Mouse (Mus musculus): ENCODE measurements around the gene Gm47841.

DNA sequence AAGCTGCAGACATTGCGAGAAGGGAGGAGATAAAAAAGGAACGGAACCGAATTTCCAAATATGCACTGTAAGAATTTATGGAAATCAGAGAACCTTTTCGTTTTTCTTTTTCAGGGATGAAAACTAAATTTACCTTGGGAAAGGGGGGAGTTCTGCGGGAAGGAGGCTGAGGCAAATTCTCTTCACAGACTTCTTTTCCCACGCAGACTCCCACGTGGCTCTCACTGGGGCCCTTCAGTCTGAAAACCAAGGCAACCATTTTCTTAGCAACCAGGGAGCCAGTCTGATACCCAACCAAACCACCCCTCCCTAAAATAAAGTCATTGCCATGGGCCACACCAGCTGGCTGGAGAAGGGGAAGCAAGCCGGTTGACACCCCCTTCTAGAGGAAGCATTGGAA, 41.5 kb downstream of the Gm47841 start:
- TF ChIP-seq POLR2A (IDR thresholded peaks at IDR 0.05; ENCODE audit: low read depth, low read length) (no peak), CTCF (IDR thresholded peaks at IDR 0.05; ENCODE audit: extremely low read depth, insufficient read length, insufficient replicate concordance, low read depth, low read length) (no peak)

Data from small intestine, adult 2 months (tissue).